Mouse (Mus musculus) CH12.LX (cell line): ENCODE measurements around the gene Brpf1.

Experiments
- NRF1 ChIP-seq: IDR thresholded peaks from 2 replicates; pipeline ENCODE4 v1.6.1; 2014; ENCODE audit warnings: low read depth, mild to moderate bottlenecking, inconsistent platforms, low read length, improper control_type of control experiment, moderate library complexity
- POLR2A ChIP-seq: IDR thresholded peaks from 2 replicates; pipeline ENCODE4 v1.6.1; 2011; ENCODE audit warnings: low read depth, mild to moderate bottlenecking, improper control_type of control experiment, low read length
- USF1 ChIP-seq: IDR thresholded peaks from 2 replicates; pipeline ENCODE4 v1.6.1; 2014; ENCODE audit warnings: low read depth, mild to moderate bottlenecking, inconsistent platforms, low read length, improper control_type of control experiment

DNA sequence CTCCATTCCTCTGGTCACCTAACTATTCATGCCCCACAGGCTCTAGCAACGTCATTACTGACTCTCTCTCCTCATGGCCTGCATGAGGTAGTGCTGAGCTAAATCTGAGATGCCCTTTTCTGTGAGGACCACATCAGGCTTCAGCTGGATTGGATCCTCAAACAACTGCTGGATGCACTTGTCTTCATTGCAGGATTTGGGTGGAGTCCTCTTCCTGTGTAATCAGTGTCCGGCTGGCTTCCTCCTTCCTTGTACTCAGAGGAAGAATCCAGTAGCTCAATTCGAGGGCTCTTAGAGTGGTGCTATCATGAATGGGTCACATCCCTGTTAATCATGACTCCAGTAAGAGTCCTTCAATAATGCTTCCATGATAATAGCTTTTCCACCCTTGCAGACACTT is 46.8 kb downstream of the Brpf1 start:
- TF ChIP-seq POLR2A, result no peak
- TF ChIP-seq NRF1, result no peak
- TF ChIP-seq USF1, result no peak
